Mouse (Mus musculus) layer of hippocampus, adult 11-12 months (tissue): Measurements from ENCODE around the gene Ppp1r35.
A peak's percentile ranks its signal among the peaks of the same experiment; 100 is the strongest.
"Not testable (repeated sequence)": the region's sequence is repeated elsewhere in the genome, so short reads cannot be mapped to it uniquely, and the experiment has no call there.

Source experiments
- DNase-seq: peaks from one replicate; pipeline ENCODE4 v3.0.0; 2022; ENCODE audit warnings: low spot score

Gene Ppp1r35

DNA sequence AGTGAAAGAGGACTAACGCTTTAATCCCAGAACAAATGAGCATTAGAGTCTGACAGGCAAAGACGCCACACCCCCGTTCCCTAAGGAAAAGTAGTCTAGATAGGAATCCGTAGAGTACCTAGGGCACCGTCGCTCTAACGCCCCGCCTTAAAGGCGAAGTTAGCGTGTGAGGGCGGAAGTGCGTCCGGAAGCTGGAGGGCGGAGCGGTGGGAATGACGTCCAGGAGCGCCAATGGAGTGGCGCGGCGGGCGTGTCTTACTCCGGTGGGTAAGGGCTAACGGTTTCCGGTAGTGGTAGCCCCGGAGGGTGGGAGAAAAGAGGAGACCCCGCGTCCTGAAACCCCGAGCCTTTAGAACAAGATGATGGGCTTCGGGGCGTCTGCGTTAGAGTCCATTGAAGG is at the start of gene Ppp1r35:
Gene Ppp1r35, plus strand, starts transcription at position 215 of the 400 bp plus-strand sequence.
- DNase-seq, result peak; percentile 97

DNA sequence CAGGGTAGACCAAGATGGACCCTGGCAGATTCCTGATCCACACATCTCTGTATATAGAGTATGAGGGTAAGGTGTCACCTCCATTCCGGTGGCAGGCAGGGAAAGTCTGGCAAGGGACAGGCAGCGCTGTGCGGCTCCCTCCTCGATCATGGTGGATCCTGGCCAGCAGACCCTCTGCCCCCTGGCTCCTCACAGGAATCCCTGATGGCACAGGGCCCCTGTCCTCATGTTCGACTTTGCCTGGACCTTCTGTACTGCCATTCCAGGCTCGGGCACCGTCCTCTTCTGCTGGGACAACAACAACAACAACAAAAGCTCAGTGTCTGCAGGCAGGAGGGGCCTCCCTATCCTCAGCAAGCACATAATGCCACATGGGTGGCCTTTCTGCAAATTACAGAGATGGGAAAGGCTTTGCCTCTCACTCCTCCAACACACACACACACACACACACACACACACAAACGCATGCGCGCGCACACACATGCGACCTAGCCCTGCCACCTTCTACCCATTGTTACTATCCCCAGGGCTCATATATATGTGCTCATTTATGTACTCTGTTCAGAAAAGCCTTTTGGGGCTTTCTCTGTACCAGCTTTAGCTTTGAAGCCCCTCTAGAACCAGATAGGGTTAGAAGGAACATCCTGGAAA is 44.9 kb upstream of the Ppp1r35 start:
- no peak for DNase-seq

DNA sequence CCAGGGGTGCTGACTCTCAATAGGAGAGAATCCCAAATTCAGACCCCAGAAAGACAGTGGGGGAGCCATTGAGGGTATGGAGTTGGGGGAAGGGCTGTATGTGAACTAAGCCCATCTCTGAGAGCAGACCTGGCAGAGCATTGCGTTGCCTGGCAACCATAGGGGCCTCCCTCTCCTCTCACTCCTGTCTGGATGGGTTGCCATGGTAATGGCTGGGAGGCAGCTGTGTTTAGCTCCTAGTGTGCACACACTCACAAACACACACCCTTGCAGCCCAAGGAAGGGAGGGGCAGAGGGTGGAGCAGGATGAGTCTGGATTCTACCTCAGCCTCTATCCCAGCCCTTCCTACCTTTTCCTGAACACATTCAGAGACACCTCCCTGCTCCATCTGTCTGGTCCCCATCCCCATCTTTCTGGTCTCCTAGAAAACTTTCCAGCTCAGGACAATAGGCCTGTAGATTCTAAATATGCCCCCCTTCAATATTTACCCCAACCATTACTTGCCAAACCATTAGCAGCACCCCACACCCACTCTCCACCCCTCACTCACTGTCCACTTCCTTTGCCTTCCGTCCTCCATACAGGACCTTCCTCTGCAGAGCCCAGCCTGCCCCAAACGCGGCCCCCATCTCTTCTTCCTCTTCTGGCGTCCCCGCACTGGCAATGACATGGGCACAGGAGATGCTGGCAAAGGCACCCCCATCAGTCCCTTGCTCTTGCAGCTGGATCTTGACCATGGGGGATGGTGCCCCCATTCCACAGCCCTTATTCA is 44.2 kb upstream of the Ppp1r35 start:
- DNase-seq, result peak; percentile 88

DNA sequence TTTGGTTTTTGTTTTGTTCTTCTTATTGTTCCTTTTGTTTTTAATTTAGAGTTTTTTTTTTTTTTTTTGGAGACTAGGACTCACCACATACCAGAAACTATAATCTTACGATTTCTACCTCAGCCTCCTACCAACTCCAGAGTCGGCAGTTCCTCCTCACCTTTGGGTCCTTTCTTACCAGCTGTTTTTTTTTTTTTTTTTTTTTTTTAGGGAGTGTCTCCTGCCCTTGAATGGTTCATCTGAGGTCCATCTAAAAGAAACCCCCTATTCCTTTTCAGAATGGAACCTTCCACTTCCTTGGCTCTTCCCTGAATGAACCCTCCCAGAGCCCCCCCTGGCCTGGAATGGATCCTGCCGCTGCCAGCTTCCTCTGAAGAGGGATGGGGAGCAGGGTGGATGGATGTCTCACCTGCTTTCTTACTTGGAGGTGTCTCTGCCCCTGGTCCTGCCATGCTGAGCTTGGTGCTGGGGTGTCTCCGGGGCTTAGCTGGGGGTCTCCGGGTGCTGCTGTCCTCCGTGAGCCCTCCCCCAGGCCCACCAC is 41.2 kb upstream of the Ppp1r35 start:
- peak; percentile 7 for DNase-seq

DNA sequence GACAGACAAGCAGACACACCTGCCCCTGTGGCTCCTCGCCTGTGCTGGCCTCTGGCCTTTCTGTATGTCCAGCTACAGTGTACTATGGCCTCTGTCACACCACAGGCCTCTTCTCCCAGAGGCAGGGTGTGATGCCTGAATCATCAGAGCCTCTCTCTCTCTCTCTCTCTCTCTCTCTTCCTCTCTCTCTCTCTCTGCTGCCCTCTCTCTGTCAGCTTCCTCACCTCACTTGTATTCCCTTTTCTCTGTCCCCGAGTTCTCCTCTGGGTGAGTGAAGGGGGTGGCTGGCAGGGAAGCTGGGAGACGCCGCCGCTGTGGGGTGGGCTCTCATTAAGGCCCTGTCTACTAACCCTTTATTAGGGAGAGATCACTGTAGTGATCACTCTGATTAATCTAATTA is 40.1 kb upstream of the Ppp1r35 start:
- DNase-seq, result no peak

DNA sequence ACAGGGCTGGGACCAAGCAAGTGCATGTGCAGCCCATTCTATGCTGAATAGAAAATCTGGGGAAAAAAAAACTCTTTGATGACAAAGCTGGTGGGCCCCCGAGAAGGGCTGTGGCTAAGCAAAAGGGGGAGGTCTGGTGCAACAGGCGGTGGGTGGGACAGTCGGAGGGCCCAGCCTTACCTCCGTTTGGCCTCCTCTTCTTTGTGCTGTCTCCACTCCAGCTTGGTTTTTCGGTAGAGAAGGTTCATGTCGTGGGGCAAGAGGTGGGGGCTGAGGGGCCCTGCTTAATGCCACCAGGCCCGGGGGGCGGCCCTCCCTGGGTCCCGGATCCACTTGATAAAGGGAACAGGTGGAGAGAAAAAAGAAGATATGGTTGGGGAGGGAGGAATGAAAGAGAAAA is 39.2 kb upstream of the Ppp1r35 start:
- DNase-seq, result no peak

DNA sequence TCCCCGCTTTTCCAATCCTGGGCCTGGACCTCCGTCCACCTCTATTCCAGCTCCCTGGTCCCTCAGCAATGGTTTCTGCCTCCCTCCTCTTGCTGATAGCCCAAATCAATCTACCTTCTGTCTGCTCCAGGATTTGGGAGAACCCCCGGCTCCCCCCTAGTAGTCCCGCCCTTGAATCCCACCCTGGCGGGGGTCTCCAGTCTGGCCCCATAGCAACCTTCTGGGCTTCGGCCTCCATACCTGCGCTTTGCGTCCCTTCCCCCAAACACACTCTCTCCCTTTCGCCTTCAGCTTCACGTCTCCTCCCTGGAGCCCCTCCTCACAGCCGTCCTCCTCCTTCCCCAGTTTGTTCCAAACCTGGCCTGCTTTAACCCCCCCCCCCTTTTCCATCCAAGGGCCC is 38.1 kb upstream of the Ppp1r35 start:
- no peak for DNase-seq

DNA sequence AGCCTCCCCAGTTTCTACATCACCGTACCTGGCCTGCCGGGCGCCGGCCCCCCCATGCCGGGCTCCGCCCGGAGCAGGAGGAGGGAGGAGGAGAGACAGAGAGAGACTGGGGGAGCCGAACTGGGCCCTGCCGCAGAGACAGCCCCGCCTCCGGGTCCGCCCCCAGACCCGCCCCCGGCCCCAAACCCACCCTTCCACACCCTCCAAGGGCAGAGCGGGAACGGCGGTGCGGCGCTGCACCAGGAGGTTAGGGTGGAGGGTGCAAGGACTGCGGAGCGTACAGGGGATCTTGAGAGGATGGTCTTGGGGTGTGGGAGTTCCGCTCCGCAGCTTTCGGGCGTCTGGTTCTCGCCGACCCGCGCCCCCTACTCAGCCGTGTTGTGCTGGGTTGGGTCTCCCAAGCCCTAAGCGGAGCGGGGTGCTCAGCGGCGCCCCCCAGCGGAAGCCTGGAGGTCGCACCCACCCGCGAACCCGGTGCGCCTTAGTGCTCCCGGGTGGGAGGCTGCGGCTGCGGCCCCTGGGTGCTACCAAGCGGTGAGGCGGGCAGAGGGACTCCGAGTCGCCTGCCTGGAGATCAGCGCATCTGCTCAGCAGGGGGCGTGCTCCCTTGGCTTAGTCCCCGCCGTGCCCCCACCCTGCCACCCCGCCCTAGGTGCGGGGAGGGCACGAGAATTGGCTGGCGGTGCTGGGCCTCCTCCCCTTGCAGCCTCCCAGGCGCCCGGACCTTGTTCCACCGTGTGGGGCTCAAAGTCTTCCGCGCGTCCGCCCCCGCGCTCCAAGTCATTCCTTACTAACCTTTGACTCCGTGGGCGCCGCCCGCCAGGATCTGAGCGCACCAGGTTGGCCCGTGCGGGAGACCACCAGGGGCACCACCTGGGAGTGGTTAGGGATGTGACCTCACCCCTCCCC is 37.4 kb upstream of the Ppp1r35 start, which contains the start of gene Nyap1:
Gene Nyap1, minus strand, starts transcription at position 585 of the 909 bp plus-strand sequence.
- peak; percentile 80 for DNase-seq

DNA sequence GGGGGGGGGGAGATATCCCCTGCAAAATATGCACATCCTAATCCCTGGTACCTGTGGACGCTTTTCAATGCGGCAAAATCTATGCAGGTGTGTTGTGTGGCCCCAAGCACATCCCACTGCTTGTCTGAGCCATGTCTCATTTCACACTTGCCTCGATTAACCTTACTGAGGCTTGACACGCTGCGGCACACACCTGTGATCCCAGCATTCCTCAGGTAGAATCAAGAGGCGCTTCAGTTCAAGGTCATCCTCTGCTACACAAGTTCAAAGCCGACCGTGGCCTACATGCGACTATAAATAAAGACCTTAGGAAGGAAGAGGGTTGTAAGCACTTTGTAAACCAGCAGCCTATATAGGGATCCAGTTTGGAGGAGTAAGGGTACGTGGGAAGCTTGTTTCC is 36.6 kb upstream of the Ppp1r35 start:
- no peak for DNase-seq

DNA sequence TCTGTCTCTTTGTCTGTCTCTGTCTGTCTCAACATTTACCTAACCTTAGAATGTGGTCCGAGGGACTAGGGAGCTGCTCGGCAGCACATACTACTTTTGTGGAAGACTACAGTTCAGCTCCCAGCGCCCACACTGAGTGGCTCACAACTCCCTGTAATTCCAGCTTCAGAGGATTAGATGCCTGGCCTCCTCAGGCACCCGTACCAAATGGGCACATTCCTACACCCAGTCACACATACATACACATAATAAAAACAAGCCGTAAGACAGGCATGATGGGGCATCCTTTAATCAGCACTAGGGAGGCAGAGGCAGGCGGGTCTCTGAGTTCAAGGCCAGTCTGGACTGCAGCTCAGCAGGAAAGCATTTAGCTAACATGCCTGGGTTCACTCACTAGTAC is 35.8 kb upstream of the Ppp1r35 start:
- no peak for DNase-seq

DNA sequence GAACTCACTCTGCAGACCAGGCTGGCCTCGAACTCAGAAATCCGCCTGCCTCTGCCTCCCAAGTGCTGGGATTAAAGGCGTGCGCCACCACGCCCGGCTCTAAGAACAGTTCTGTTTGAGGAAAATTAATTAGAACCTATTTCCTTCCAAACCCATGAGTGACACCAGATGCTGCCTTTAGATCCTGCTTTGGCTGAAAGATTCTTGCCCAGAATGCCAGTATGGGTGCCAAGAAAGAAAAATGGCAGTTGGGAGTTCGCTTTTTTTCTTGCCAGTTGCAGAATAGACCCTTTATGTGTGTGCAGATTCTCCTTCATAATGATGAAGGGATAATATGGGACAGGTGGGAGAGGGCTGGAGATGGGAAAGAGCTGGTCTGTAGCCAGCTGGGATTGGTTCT is 34.5 kb upstream of the Ppp1r35 start:
- no peak for DNase-seq

DNA sequence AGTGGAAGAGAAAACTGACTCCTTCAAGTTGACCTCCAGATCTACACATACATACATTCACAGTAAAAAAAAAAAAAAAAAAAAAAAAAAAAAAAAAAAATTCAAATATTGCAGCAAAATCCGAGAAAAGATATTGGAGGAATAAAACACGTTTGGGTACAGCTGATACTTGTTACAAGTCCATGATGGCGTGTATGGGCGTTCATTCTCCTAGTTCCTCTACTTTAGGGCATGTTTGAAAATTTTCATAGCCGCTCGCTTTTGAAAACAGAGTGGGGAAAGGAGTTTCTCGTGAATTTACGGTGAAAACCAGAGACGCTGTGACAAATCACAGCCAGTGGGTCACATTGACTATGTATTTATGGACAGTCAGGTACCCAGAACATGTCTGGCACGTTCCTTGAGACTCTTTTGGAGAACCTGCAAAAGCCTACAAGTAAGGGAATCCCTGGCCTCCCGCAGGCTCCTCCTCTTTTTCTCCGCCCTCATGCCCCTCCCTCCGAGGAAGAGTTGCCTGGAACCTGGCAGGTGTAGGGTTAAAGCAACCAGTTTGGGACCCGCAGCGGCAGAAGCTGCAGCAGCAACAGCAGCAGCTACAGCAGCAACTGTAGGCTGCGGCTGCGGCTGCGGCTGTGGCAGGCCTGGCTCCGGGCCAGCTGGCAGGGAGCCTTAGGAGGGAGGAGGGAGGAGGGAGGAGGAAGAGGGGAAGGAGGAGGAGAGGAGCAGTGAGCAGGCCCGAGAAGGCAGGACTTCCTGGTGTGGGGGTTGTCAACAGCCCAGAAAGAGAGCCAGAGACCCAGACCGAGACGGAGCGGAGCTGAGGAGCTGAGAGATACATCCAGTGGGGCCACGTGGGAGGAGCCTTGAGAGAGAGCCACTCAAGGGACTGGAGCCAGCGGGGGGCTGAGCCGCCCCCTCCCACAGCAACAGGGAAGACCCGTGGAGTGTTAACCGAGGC is 33.2 kb upstream of the Ppp1r35 start, which contains the start of gene Tsc22d4:
Gene Tsc22d4, plus strand, starts transcription at position 517 of the 958 bp plus-strand sequence.
- peak; percentile 90 for DNase-seq

DNA sequence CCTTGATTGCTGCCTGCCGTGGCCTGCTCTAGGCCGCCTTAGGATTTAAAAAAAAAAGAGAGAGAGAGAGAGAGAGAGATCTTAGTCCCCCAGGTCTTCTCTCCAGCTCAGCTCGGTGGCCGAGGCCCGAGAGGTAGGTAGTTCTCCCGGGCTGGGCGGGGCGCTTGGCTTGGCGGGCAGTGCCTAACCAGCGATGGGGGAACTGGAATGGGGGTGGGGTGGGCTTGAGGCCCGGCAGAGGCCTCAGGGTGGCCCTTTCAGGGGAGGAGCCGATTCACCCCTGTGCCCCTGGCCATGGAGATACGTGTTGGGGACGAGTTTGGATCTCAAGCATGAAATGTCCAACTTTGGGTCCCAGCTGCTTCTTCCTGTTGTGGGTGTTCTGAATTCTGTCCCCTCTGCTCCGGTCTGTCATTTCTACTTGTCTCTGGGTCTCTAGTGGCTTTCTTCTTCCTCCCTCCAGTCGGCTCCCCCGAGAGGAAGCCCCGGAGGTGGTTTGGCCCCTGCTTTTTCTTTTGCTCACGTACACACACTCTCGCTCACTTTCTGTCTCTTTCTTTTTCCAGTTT is 32.3 kb upstream of the Ppp1r35 start:
- no peak for DNase-seq

DNA sequence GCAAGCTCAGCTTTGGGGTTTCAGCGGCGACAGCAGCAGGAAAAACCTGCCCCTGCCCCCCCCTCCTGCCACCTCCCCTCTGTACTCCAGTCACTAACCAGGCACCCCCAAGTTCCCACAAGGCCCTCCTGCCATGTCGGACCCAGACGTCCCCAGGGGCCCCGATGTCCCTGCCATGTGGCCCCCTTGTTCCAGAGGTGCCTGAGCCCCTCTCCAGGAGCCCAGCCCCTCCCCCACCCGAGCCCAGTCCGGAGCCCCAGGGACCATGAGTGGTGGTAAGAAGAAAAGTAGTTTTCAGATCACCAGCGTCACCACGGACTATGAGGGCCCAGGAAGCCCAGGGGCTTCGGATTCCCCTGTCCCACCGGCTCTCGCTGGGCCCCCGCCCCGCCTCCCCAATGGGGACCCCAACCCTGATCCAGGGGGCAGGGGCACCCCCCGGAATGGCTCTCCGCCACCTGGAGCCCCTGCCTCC is 31.8 kb upstream of the Ppp1r35 start:
- DNase-seq, result no peak

DNA sequence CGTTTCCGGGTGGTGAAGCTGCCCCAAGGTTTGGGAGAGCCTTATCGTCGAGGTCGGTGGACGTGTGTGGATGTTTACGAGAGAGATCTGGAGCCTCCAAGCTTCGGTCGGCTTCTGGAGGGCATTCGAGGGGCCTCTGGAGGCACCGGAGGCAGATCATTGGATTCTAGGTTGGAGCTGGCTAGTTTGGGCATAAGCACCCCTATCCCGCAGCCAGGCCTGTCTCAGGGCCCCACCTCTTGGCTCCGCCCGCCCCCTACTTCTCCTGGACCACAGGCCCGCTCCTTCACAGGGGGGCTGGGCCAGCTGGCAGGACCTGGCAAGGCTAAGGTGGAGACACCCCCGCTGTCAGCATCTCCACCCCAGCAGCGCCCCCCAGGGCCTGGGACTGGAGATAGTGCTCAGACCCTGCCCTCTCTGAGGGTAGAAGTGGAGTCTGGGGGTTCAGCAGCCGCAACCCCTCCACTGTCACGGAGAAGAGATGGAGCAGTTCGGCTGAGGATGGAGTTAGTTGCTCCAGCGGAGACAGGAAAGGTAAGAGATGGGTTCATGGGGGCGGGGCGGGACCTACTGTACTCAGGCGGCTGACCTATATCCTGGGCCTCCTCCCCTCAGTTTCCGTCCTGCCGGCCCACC is 31.2 kb upstream of the Ppp1r35 start:
- no peak for DNase-seq

DNA sequence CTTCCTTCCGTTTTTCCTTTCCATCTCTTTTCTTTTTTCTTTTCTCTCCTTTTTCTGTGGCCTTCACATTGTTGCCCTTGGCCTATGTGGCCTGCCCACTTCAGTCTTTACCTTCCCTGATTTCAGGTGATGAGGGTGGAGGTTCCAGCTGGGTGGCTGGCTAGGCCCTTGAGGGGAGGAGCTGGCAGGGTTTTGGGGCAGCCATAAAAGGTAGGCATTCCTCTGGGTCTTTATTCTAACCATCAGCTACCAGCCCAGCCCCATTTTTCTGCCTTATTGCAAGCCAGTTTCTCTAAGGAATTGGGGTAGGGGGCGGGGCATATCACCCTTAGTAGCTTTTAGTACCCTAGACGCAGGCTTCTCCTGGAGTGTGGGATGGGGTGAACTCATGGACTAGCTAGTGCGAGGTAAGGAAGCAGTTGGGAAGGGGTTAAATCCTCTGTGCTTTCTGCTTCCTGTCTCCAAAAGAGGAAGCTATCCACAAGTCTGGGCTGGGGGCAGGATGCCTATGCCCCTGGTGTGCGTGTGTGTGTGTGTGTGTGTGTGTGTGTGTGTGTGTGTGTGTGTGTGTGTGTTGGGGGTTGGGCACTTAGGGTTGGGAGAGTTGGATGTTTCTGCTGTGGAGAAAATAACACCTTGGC is 30.4 kb upstream of the Ppp1r35 start:
- DNase-seq, result no peak

DNA sequence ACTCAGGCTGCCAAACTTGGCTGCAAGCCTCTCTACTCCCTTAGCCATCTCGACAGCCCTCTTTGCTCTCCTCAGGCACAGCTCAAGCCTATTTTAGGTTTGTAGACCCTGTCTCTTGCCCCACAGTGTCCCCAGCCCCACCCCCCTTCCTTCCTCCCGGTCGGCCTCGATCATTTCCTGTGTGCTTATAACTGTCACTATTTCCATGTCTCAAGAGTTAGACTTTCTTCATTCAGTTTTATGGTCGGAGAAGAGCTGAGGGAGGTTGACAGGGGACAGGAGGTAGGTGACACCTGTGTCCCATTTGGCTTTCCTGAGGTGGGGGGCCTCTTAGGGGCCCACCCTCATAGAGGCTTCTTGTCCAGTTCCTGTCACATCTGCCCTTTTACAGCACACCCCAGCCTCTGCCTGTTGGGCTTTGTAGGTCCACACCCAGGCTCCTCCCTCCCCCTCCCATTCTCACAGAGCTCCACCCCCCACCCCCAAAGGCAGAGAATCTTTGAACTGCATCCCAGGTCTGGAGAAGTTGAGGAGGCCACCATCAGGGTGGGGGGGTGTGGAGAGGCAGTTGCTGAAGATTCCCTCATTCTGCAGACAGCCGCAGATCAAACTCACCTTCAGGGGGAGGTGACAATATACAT is 29.3 kb upstream of the Ppp1r35 start:
- no peak for DNase-seq

DNA sequence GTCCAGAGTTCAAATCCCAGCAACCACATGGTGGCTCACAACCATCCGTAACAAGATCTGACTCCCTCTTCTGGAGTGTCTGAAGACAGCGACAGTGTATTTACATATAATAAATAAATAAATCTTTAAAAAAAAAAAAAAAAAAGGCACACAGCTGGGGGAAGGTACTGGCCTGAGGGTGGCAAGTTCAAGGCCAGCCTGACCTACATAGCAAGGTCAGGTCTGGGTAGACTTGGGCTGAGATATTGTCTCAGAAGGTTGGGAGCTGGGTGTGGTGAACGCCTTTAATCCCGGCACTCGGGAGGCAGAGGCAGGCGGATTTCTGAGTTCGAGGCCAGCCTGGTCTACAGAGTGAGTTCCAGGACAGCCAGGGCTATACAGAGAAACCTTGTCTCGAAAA is 28.4 kb upstream of the Ppp1r35 start:
- DNase-seq, result not testable (repeated sequence)
